Mouse (Mus musculus): ENCODE data around the gene Nebl.

The Nebl gene

DNA sequence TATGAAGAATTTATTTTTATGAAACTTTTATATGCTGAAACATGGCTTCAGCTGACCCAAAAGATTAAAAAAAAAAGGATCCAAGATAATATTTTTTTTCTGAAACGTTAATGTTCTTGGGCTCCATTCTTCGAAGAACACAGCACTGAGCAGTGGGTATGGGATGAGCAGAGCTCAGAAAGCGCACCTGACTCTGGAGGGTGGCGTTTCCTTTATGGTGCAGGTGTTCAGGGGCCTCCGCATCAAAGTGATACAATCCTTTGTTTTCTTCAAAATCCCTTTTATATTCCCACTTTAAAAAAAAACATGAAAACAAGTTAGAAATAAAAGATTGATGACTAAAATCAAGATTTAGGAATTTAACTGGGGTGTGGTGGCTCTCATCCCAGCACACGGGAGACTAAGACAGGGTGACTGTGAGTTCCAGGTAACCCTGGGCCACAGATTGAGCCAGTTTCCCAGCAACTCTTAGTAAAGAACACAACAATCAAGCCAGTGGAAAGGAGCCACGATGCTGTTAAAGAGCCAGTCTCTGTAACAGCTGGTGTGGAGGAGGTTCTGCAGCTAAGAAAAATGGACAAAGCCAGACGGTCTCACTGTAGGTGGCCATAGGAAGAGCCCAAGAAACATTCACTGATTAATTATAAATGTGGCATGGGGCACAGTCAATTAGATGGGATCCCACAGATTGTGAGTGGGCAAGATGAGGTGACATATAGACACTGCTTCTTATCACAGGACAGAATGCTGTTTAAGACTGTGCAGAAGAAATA is 317.6 kb downstream of the Nebl start:
- intact Hi-C loops (cut with DNase I): no loop called here

- intact Hi-C loops (cut with DNase I): no loop called here
Observed at GRCm38 (mm10) chr2:17409276-17409675, 322.0 kb downstream of the Nebl start.

DNA sequence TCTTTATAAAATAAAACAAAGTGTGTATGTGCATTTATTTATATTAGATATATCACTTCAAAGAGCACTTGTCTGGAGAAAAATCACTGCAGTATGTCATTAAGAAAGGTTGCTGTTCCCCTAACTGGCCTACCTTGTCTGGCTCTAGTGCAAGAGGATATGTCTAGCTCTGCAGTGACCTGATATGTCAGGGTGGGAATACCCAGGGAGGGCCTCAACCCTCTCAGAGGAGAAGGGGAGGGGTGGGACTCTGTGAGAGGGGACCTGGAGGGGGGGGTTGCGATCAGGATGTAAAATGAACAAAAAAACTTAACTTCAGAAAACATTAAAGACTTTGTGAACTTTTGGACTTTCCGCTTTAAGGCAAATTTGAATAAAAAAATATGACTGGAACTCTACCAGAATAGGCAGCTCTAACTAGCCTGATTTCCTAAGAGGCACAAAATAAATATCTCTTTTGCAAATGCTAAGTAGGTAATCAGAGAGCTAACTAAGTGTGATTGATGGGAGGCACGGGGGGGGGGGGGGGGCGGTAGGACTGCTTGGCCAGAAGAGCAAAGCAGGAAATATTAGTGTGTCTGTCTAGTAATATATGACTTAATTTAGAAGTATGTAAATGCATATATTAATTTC is 325.2 kb downstream of the Nebl start:
- intact Hi-C loops (cut with DNase I): no loop called here

- intact Hi-C loops (cut with DNase I): no loop called here
Observed at GRCm38 (mm10) chr2:17402511-17402910, 328.8 kb downstream of the Nebl start.

- intact Hi-C loops (cut with DNase I): no loop called here
Observed at GRCm38 (mm10) chr2:17396235-17396634, 335.0 kb downstream of the Nebl start.

- intact Hi-C loops (cut with DNase I): no loop called here
Observed at GRCm38 (mm10) chr2:17391389-17391788, 339.9 kb downstream of the Nebl start.

DNA sequence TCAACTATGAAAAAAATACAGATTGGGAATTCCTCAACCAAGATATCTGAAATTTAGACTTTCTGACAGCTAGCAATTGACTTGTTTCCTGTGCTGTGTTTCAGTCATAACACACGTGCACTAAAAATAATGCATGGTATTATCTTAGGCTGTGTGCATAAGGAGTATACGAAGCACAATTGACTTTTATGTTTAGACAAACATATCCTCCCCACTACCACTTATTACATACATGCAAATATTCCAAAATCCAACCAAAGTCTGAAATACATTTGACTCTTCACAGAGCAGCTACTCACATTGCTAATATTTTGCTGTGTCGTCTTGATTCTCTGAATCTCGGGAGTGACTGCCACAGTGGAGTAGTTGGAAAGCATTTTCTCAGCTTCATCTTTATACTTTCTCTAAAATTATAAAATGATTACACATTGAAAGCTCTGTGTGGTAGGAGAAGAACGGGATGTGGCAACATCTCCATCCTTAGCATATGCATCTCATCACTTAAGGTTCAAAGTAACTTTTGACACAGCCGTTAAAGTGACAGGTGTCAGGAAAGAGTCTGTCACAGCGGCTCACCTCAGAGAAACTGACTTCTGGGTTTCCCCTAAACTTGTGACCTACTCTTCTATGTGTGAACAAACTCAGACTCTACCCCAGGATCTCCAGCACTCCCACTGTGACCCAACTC is 340.6 kb downstream of the Nebl start:
- intact Hi-C loops (cut with DNase I): no loop called here

DNA sequence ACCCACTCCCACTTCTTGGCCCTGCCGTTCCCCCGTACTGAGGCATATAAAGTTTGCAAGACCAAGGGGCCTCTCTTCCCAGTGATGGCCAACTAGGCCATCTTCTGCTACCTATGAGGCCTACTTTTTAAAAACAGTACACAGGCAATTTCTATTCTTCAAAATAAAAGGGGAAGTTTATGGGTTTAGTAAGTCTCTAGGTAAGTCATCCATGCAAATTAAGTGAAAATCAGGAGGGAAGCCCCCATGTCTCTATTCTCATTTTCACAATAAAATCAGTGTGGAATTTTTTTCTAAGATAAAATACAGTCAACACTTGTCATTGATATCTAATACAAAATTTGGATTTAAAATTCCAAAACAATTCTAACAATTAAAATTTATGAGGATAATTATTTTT is 341.4 kb downstream of the Nebl start:
- intact Hi-C loops (cut with DNase I): no loop called here

DNA sequence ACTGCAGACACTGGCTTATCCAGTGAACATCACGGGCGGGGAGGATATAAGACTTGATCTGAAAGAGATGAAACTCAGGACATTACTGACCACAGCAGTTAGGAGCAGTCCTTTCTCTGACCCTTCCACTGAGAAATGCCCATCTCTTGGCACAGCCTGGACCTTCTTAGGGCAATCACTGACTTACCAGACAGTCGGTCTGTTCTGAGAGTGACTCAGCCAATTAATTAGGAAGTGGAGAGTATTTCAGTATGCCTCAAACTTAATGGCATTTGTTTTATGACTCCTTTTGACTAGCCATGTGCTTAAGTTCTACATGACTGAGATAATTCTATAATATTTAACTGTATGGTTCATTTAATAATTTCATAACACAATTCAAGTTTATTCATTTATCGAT is 341.9 kb downstream of the Nebl start:
- intact Hi-C loops (cut with DNase I): no loop called here

DNA sequence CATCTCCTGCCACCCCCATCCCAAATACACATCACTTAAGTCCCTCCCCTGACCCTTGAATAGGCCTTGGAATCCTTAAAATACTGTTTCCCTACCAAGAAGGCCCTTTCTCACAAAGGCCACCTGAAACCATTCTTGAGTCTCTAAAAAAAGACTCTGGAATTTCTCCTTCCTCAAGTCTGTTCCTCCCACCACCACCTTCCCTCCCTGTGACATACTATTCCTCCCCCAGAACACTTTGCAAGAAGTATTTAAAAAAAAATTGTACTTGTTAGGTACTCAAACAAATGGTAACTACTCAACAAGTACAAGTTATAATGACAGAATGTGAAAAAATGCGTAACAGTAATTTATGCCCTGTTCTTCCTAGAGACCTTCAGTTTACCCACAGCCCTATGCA is 349.0 kb downstream of the Nebl start:
- intact Hi-C loops (cut with DNase I): no loop called here

DNA sequence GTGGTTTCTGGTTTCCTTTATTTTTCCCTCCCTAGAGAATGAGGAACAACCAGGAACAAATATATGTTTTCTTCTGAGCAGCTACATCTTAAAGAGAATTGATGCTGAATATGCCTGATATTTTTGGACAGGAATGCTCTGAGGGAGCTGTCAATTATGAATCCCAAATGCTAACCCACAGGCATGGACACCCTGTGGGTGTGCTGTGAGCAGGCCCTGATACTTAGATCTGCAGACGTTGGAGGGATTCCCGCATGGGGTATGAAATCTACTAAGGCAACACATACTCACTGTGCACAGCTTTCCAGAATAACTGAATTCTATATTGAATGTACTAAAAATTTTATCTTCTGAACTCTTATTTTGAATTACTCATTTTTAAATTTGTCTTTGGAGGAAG is 355.3 kb downstream of the Nebl start:
- intact Hi-C loops (cut with DNase I): no loop called here

GRCm38 (mm10) chr2:17365671-17366070 is 365.6 kb downstream of the Nebl start:
- intact Hi-C loops (cut with DNase I): no loop called here

- intact Hi-C loops (cut with DNase I): no loop called here
Observed at GRCm38 (mm10) chr2:17364971-17365548, 366.2 kb downstream of the Nebl start.

DNA sequence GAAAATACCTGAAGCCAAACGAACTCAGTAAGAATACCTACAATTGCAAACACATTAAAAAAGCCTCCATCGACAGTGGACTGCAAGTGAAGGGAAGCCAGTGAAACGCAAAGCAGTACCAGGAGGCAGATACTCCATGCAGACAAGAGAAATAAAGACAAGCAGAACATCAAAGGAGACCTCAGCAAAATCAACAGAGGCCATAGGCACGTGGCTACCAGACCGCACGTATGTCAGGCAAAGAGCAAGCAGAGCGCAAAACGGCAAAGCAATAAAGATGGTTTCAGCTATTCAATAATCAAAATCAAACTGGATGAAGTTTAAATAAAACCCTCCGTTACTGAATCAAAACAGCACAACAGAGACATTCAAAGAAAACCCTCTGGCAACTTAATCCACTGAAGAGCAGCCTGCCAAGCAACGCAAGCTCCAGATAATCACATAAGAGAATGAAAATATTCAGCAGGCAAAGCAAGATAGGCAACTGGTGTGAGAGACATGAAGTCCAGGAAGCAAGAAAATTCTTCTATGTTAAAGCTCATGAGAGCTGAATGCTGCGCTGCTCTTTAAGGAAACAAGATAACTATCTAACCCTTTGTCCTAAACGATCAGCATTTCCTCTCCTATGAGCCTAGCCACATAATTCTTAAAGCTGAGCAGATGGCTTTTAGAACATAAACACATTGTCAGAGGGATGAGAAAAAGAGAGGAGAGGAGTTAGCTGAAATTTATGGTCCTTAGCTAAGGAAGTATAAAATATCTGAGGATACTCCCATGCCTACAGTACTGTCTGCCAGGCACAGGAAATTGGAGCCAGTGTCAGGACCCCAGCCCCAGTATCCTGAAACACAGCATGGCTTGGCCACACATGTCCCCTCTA is 367.7 kb downstream of the Nebl start:
- intact Hi-C loops (cut with DNase I): no loop called here

- intact Hi-C loops (cut with DNase I): no loop called here
Observed at GRCm38 (mm10) chr2:17362181-17362580, 369.1 kb downstream of the Nebl start.

DNA sequence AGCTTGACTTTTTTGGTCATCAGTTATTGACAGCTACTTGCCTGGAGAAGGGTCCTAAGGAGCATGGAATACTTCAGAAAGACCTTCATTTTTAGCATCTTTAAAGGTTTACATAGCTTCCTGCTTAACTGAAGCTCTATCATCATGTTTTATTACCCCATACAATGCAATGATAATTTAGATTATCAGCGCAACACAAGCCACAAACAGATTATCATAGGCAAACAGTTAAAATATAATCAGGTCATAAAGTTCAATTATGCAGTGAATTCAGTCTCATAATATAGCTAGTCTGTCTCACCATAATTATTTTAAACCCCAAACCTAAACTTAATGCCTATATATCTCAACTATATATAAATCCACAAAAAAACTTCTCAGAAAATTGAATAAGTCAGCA is 386.6 kb downstream of the Nebl start:
- intact Hi-C loops (cut with DNase I): no loop called here

DNA sequence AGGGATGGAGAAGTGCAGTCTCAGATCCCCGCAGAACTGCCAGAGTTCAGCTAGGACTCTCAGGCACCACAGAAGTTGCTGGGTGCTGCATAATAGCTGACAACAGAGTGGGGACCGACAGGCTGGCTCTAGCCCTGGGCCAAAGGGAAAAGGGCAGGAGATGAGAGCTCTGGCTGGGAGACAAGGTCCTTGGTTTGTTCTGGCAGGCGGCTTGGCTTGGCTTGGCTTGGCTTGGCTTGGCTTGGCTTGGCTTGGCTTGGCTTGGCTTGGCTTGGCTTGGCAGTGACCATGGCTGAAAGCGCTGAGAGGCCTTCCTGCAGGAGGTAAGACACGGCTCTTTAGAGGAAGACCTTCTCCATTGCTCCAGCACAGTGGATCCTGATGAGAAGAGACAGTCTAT is 395.8 kb downstream of the Nebl start:
- intact Hi-C loops (cut with DNase I): no loop called here

- intact Hi-C loops (cut with DNase I): no loop called here
Observed at GRCm38 (mm10) chr2:17326590-17326989, 404.7 kb downstream of the Nebl start.

GRCm38 (mm10) chr2:17316850-17317249 is 414.4 kb downstream of the Nebl start:
- intact Hi-C loops (cut with DNase I): no loop called here

- intact Hi-C loops (cut with DNase I): no loop called here
Observed at GRCm38 (mm10) chr2:17301379-17301778, 429.9 kb downstream of the Nebl start.

GRCm38 (mm10) chr2:17297496-17297895 is 433.8 kb downstream of the Nebl start:
- intact Hi-C loops (cut with DNase I): no loop called here

Measured in adrenal gland (tissue).